Mouse (Mus musculus) gastrocnemius, postnatal 4 days (tissue): ENCODE measurements around the gene Gpn1. TPM values are rescaled to one million over a fixed set of nuclear protein-coding genes. Genes with fewer than 3 reads are reported as not detected.
"Not testable (repeated sequence)": the region's sequence is repeated elsewhere in the genome, so short reads cannot be mapped to it uniquely, and the experiment has no call there.

Experiments
- DNase-seq, 2 experiments: peaks; one replicate each; pipeline ENCODE4 v3.0.0; 2021 to 2022; ENCODE audit warnings: low spot score in 2 of 2, mixed read lengths in 2 of 2
- long read RNA-seq, 2 experiments: library from polyadenylated mRNA; stranded (forward); transcript quantifications; one replicate each; pipeline ENCODE4 v2.0.0; 2021
- total RNA-seq, 2 experiments: library from RNA; stranded (reverse); gene quantifications; 2 replicates each; pipeline ENCODE4 v1.2.3; 2021

Gpn1 gene
- 10 to 100 TPM; 20.2 to 20.9 TPM for total RNA-seq
- long read RNA-seq, experiment 1, transcript Gpn1-201 (14 exons, 3,144 nt): major isoform, 79 of 91 reads
- long read RNA-seq, experiment 1, partial matches to known transcripts: 2 of 91 reads
- long read RNA-seq, experiment 1, other reads (novel, unspliced or antisense): 10 of 91 reads
- long read RNA-seq, experiment 2, transcript Gpn1-201 (14 exons, 3,144 nt): major isoform, 85 of 97 reads
- long read RNA-seq, experiment 2, partial matches to known transcripts: 1 of 97 reads
- long read RNA-seq, experiment 2, other reads (novel, unspliced or antisense): 11 of 97 reads

- peak; percentile 75 to 87 for DNase-seq
These were observed at the start of gene Gpn1 for GRCm38 (mm10) chr5:31494513-31495297. Gene Gpn1 (plus strand): TSS chr5:31494741.

- no peak for DNase-seq
These were observed 43.2 kb upstream of the Gpn1 start for GRCm38 (mm10) chr5:31451336-31451735.

GRCm38 (mm10) chr5:31451878-31452561 lies 42.5 kb upstream of the Gpn1 start, which contains the start of gene Zfp512:
Gene Zfp512 (plus strand): TSS chr5:31452431.
- peak; percentile 79 to 92 for DNase-seq

- DNase-seq: no peak
These were observed 42.0 kb upstream of the Gpn1 start for GRCm38 (mm10) chr5:31452562-31452878.

- DNase-seq: no peak
These were observed 41.6 kb upstream of the Gpn1 start for GRCm38 (mm10) chr5:31452886-31453410.

- no peak for DNase-seq
These were observed 26.7 kb upstream of the Gpn1 start for GRCm38 (mm10) chr5:31467798-31468197.

GRCm38 (mm10) chr5:31469711-31470110 lies 24.8 kb upstream of the Gpn1 start:
- DNase-seq: no peak

GRCm38 (mm10) chr5:31470334-31470733 lies 24.2 kb upstream of the Gpn1 start:
- DNase-seq: peak; percentile 40 to 60

- DNase-seq: no peak
These were observed 14.0 kb upstream of the Gpn1 start for GRCm38 (mm10) chr5:31480536-31480935.

GRCm38 (mm10) chr5:31485440-31485839 lies 9.1 kb upstream of the Gpn1 start, which contains the start of gene 4930548H24Rik:
Gene 4930548H24Rik (plus strand): TSS chr5:31485740.
- DNase-seq: no peak

GRCm38 (mm10) chr5:31487889-31488288 lies 6.7 kb upstream of the Gpn1 start:
- no peak for DNase-seq

GRCm38 (mm10) chr5:31489116-31489769 lies 5.3 kb upstream of the Gpn1 start:
- DNase-seq: no peak

GRCm38 (mm10) chr5:31492031-31492430 lies 2.5 kb upstream of the Gpn1 start:
- no peak for DNase-seq

GRCm38 (mm10) chr5:31504843-31505242 lies 10.3 kb downstream of the Gpn1 start:
- no peak for DNase-seq

- no peak for DNase-seq
These were observed 17.9 kb downstream of the Gpn1 start for GRCm38 (mm10) chr5:31512481-31512880.

- no peak for DNase-seq
These were observed 26.0 kb downstream of the Gpn1 start for GRCm38 (mm10) chr5:31520556-31520955.

GRCm38 (mm10) chr5:31526354-31527116 lies 32.0 kb downstream of the Gpn1 start, which contains the start of gene Slc4a1ap:
Gene Slc4a1ap (plus strand): TSS chr5:31526995.
- peak; percentile 57 to 78 for DNase-seq

GRCm38 (mm10) chr5:31527117-31527680 lies 32.7 kb downstream of the Gpn1 start:
- DNase-seq: peak; percentile 21 to 26

GRCm38 (mm10) chr5:31527707-31528106 lies 33.2 kb downstream of the Gpn1 start, which contains the start of gene Supt7l:
Gene Supt7l (minus strand): TSS chr5:31527807.
- DNase-seq: not testable (repeated sequence)

- no peak for DNase-seq
These were observed 34.0 kb downstream of the Gpn1 start for GRCm38 (mm10) chr5:31528560-31528959.
